Mouse (Mus musculus) stomach, adult 2 months (tissue): ENCODE data around the gene Gm6882. TPM values are rescaled to one million over a fixed set of nuclear protein-coding genes. Genes with fewer than 3 reads are reported as not detected.

Experiments
- polyA plus RNA-seq: library from polyadenylated mRNA; depleted of rRNA; stranded (reverse); fragments of >200 nt; gene quantifications from 2 replicates; pipeline ENCODE4 v1.2.3, GENCODE M21; 2012; rRNA removed

The Gm6882 gene
- polyA plus RNA-seq: not detected in 2 replicates

GRCm38 (mm10) chr7:21432645-21433044, at the start of gene Gm6882:
Gene Gm6882, minus strand, starts transcription at chr7:21432745.

Other genes starting within 250 kb of the Gm6882 start
- gene Gm5157, start 242.3 kb downstream of the Gm6882 start, polyA plus RNA-seq: not detected in 2 replicates
- not detected in 2 replicates for gene Vmn1r124, start 172.1 kb downstream of the Gm6882 start, polyA plus RNA-seq
- not detected in 2 replicates for gene Vmn1r125, start 160.6 kb downstream of the Gm6882 start, polyA plus RNA-seq
- gene Vmn1r126, start 131.3 kb downstream of the Gm6882 start, polyA plus RNA-seq: not detected in 2 replicates
- gene Vmn1r127, start 112.9 kb downstream of the Gm6882 start, polyA plus RNA-seq: not detected in 2 replicates
- not detected in 2 replicates for gene Vmn1r128, start 83.4 kb downstream of the Gm6882 start, polyA plus RNA-seq
- not detected in 2 replicates for gene Vmn1r129, start 71.5 kb downstream of the Gm6882 start, polyA plus RNA-seq
- gene Vmn1r130, start 79.0 kb upstream of the Gm6882 start, polyA plus RNA-seq: not detected in 2 replicates
- gene Vmn1r131, start 113.3 kb upstream of the Gm6882 start, polyA plus RNA-seq: not detected in 2 replicates
- gene Vmn1r132, start 181.3 kb upstream of the Gm6882 start, polyA plus RNA-seq: not detected in 2 replicates